Mouse (Mus musculus): ENCODE data around the gene Unkl.
A peak's percentile ranks its signal among the peaks of the same experiment; 100 is the strongest.

Unkl gene

GRCm38 (mm10) chr17:25188150-25189031 lies at the start of gene Unkl:
Unkl (plus strand) TSS chr17:25188397.
- peak; percentile 80 for DNase-seq

DNA sequence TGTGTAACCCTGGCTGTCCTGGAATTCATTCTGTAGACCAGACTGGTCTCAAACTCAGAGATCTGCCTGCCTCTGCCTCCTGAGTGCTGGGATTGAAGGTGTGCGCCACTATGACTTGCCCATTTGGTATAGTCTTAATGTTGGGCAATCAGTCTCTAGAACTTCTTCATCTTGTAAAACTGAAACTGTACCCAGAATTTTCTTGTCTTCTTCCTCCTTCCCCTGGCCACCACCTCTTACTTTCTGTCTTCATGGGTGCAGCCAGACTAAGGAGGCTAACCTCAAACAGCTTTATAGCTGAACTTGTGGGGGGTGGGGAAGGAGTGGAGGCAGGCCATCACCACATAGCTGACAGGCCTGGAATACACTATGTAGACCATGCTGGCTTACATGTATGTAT lies 49.4 kb upstream of the Unkl start:
- DNase-seq, result no peak

- DNase-seq, result no peak
Observed at GRCm38 (mm10) chr17:25139960-25140359, 48.2 kb upstream of the Unkl start.

DNA sequence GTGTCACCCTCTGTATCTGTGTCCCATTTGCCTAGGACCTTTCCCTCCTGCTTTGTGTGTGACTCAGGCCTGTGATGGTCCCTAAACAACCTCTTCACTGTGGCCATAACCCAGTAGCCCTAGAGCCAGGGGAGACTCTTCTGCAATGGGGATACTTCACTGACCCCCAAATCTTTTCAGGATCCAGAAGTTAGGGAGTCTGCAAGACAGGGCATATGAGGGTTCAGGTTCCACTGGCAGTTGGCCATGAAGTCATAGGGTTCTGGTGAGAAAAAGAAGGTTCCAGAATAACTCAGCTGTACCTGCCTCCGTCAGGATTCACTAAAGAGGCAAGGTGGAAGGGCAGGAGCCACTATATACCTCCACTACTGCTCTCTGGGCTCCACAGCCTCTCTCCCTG lies 26.0 kb upstream of the Unkl start, which contains the start of gene Ccdc154:
TSS of gene Ccdc154 (plus strand) at position 301 of the 400 bp plus-strand sequence.
- no peak for DNase-seq

GRCm38 (mm10) chr17:25163387-25163786 lies 24.8 kb upstream of the Unkl start:
- DNase-seq, result no peak

GRCm38 (mm10) chr17:25164770-25165169 lies 23.4 kb upstream of the Unkl start:
- no peak for DNase-seq

GRCm38 (mm10) chr17:25165970-25166671 lies 22.1 kb upstream of the Unkl start:
- DNase-seq, result no peak

DNA sequence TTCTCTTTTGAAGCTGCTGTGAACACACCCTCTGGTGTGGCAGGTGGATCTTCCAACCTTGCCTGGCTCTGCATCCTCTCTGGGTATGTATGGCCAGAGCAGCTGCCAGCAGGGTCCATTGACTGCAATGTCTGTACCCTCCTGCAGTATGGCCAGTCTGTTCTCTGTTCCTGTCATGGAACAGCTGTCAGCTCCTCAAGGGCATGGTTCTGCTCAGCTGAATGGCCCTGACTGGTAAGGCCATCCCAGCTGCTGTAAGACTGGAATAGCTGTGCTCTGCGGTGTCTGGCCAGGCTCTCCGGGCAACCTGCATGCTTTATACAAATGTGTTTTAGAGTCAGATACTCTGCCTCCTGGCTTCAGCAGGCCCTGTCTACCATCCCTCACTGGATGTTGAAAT lies 18.5 kb upstream of the Unkl start:
- DNase-seq, result no peak

GRCm38 (mm10) chr17:25172558-25172957 lies 15.6 kb upstream of the Unkl start:
- peak; percentile 26 for DNase-seq

- DNase-seq, result peak; percentile 22
Observed at GRCm38 (mm10) chr17:25175411-25175810, 12.8 kb upstream of the Unkl start, which contains the start of gene Gm38655. Gm38655 (minus strand) TSS chr17:25175471.

- no peak for DNase-seq
Observed at GRCm38 (mm10) chr17:25183232-25183631, 5.0 kb upstream of the Unkl start.

DNA sequence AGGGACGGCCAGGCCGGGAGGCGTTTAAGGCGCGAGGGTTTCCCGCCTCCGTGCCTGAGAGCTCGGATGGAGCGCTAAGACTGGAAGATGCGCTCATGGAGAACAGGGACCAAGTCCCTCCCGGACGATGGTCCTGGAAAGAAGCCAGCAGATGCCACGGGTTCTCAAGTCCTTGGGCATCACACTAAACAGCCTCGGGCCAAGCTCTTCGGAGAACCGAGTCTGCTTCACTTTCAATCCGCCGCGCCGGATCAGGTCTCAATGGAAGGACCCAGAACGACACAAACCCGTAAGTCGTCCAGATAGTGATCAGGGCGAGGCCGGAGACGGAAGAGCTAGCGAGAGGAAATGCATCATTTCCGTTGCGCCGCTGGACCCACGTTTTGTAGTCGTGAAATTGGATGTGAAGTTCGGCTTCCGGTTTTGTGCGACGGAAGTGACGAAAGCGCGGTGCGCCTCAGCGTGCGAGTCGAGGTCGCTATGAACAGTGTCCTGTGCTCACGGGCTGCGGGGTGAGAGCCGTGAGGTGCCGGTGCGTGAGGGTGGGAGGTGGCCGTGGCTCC lies 4.0 kb upstream of the Unkl start, which contains the start of gene BC003965:
TSS of gene BC003965 (plus strand) at position 426 of the 563 bp plus-strand sequence.
- peak; percentile 99 for DNase-seq

DNA sequence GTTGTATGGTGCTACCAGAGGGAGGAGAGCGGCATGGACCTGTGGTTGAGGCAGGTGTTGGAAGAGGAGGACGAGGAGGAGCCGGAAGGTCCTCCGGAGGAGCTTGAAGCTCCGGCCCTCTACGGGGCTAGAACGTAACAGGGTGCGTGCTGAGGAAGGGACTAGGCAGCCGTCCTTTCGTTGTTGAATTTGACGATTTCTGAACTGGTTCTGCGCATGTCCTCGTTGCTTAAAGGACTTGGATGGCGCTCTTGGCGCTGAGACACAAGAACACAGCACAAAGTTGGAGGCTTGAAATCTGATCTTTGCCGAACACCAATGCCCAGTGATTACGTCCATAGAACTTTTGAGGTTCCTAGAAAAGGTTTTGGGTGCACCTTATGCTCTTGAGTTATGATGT lies 3.2 kb upstream of the Unkl start:
- DNase-seq, result no peak

DNA sequence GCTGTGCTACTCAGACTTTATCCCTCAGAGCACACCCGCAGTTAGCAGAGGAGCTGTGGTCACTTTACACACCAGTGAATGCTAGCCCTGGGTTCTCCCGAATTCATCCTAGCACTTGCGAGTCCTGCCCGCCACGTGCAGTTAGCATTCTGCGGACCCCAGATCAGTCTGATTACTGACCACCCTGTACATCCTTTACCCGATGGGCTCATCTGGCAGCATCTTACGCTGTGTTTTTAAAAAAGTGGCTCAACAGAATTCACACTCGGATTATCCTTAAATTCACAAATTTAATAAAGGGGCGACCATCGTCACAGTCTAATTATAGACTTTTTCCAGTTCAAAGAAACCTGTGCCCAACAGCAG lies 430 bp upstream of the Unkl start:
- no peak for DNase-seq

DNA sequence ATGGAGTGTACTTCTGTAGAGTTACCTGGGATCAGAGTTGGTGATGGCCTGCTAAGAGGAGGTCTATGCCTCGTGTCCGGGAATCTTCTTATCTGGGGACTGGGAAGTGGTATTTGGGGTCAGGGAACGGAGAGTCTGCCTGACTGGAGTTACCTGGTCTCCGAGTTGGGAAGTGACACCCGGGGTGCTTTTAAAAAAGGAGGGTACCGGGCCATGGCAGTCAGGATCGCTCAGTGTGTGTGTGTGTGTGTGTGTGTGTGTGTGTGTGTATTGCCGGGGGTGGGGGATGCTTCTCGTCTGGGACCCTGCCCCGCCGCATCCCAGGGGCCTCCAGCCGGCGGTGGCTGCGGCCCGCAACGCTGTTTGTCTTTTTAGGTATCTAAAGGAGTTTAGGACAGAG lies 894 bp downstream of the Unkl start:
- DNase-seq, result no peak

DNA sequence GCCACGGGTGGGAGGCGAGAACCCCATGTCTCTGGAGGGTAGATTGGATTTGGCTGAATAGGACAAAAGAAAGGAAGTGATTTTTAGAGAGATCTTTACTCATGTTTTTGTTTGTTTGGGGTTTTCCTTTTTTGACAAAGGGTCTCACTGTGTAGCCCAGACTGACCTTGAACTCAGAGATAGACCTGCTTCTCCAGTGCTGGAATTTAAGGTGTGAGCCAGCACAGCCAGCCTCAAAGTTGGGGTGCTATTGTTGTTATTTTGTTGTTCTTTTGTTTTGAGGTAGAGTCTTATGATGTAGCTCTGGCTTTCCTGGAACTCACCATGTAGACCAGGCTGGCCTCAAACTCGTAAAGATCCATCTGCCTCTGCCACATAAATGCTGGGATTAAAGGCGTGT lies 14.2 kb downstream of the Unkl start:
- no peak for DNase-seq

- DNase-seq, result no peak
Observed at GRCm38 (mm10) chr17:25210006-25210405, 21.8 kb downstream of the Unkl start.

GRCm38 (mm10) chr17:25210680-25211466 lies 22.7 kb downstream of the Unkl start:
- no peak for DNase-seq

DNA sequence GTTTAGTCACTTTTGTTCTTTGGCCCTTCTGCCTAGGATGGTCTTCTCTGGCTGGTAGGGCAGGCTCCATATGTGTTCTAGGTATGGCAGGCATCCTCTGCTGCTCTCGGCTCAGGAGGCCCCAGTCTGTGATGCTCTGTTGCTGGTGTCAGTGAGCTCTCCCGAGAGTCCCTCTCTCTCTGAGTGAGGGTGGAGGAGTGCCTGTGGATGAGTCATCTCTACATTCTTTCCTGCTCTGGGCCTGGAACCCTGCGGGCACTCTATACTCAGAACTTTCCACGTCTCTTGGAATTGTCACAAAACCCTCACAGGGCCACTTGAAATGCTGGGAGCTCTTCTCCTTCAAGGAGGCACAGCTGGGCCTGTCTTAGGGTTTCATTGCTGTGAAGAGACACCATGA lies 23.5 kb downstream of the Unkl start:
- no peak for DNase-seq

DNA sequence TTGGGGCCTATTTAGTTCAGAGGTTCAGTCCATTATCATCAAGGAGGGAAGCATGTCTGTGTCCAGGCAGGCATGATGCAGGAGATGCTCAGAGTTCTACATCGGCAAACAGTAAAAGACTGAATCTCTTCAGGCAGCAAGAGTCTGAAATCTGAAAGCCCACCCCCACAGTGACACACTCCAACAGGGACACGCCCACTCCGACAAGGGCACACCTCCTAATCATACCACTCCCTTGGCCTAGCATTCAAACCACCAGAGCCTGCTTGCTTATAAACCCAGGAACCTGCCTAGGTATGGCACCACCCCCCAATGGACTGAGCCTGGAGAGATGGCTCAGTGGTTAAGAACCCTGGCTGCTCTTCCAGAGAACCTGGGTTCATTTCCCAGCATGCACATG lies 27.2 kb downstream of the Unkl start:
- no peak for DNase-seq

DNA sequence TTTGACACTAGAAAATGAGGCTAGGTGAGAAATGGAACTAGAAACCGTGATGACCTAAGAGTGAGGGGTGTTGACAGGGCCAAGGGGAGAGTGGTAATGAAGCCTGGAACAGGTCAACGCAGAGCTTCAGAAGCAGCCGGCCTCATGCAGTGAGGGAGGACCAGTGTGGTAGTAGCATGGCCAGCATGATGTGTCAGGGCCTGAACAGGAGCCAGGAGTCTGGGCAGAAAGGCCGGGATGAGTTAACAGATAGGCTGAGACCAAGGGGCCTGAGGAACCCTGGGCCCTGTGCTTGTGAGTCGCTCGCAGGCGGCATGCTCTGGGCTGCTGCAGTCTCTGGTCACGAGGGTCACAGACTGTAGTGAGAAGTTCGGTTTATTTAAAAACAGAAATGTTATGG lies 30.8 kb downstream of the Unkl start:
- DNase-seq, result no peak

DNA sequence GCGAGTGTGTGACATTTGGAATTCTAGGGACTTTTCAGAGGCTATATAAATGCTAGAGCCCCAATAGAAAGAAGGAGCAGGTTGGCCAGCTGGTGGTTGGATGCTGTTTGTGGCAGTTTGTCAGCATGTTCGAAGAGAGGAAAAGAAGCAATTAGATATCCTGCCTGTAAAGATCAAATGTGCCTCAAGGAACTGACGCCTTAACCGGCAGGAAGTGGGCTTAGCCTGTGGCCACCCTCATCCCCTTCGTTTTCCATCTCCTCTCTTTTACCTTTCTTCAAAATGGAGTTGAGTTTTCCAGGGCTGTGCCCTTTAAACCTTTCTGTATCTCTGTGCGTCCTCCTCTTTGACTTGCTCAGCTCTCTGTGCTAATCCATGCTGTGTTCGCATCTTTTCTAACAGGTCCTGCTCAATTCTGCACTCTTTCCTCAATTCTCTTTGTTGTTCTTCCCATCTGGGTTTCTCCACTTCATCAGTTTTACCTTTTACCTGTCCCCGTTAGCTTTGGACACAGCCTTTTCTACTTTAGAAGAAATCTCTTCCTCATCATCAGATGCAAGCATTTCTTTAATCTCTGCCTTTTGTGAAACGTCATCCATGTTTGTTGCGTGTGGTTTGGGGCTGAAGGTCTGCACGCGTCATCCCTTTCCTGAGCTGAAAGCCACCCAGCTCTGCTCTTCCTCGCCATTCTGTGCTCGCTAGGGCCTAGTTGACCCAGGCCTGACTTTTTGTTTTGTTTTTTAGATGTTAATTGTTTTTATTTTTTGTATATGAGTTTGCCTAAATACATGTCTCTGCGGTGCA lies 31.5 kb downstream of the Unkl start:
- DNase-seq, result no peak
